Mouse (Mus musculus): ENCODE data around the gene Grid1.

DNA sequence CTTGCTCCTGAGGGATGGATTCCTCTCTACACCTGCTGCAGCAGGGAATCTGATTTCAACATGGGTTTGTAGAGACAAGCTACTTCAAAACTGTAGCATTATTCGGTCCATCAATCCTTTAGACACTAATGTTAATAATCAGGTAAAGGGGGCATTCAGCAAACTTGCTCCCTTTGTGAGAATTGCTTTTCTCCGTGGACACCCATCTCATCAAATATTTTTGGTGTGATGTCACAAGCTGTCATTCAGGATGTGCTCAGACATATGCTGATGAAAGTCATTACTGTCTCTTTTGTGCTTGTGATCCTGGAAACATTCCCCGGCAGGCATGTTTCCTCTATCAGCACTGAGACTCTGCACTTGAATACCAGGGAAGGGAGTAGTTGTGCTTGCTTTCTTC lies 536.1 kb downstream of the Grid1 start:
- TF ChIP-seq CTCF (IDR thresholded peaks at IDR 0.05) (no peak), EP300 (IDR thresholded peaks at IDR 0.05) (no peak)

Data from lung, postnatal 0 days (tissue).